ENCODE assay signal across 10 mouse cellular contexts in genomic region chr10:24493392-24493791, GRCm38 (mm10).
DNase-seq lines count a peak whose midpoint lies in the region; ATAC-seq and TF ChIP-seq lines count a peak whose summit lies in the region.
"Had no signal": no experiment of that assay in that cellular context is flagged by ENCODE, and none has a peak within 500 bp of the region (broad histone marks: within the 10 kb centered on the region; RNA-seq: fewer than 3 reads in every experiment).

No protein-coding gene starts in this region.

- no peaks in the 10 kb centered on the region for H3K4me1 ChIP-seq in hindbrain, postnatal 0 days (ENCODE audit: insufficient read depth, low read length)
- no peaks in the 10 kb centered on the region for H3K4me1 ChIP-seq in hindbrain, embryonic 16.5 days (ENCODE audit: control insufficient read depth, insufficient read depth, low read depth, low read length)
- H3K4me1 ChIP-seq in stomach, embryonic 14.5 days (ENCODE audit: control insufficient read depth, insufficient read depth, low read length) = 0 out of 2 replicates have a peak, but pooled peaks cover 4% of the 10 kb centered on the region
- no peaks in the 10 kb centered on the region for H3K4me1 ChIP-seq in hindbrain, embryonic 11.5 days (replicated peaks; ENCODE audit: control insufficient read depth, insufficient read depth, low read length)

- ATAC-seq in hindbrain, postnatal 0 days = no peak
- ATAC-seq in hindbrain, embryonic 16.5 days = no peak
- ATAC-seq in stomach, embryonic 14.5 days (ENCODE audit: insufficient number of reproducible peaks, insufficient read depth, low FRiP score, low read depth) = no peak
- ATAC-seq in hindbrain, embryonic 11.5 days (ENCODE audit: low FRiP score) = no peak

- DNase-seq in hindbrain, postnatal 0 days (ENCODE audit: low spot score) = peak; percentile 41
- DNase-seq in gastrocnemius, postnatal 36 days = peak; percentile 15 to 16
- DNase-seq in kidney, adult 9 months = peak; percentile 37
- DNase-seq in hindbrain, embryonic 11.5 days (ENCODE audit: low spot score) = no peak
- DNase-seq in urinary bladder, postnatal 10 days (ENCODE audit: low spot score) = no peak
- no peak for DNase-seq in cerebellum, postnatal 4 days (ENCODE audit: low spot score in 2 of 2)

- whole genome bisulfite sequencing in hindbrain, postnatal 0 days = 54% methylated on average over 4 of the region's 4 CpGs
- WGBS in hindbrain, embryonic 16.5 days = 58% methylated on average over 4 of the region's 4 CpGs
- 46% methylated on average over 4 of the region's 4 CpGs for WGBS in stomach, embryonic 14.5 days
- WGBS in hindbrain, embryonic 11.5 days = 69% methylated on average over 4 of the region's 4 CpGs

- no peak overlapping the region for H3K9ac ChIP-seq in hindbrain, postnatal 0 days (replicated peaks; ENCODE audit: low read length)
- no peak overlapping the region for H3K9ac ChIP-seq in hindbrain, embryonic 16.5 days (ENCODE audit: low read depth, low read length)
- no peak overlapping the region for H3K9ac ChIP-seq in stomach, embryonic 14.5 days (replicated peaks; ENCODE audit: low read depth, low read length)
- no peak overlapping the region for H3K9ac ChIP-seq in hindbrain, embryonic 11.5 days (ENCODE audit: low read depth, low read length)
- H3K9ac ChIP-seq: limb, embryonic 13.5 days had no signal

- H3K27me3 ChIP-seq in hindbrain, postnatal 0 days (ENCODE audit: insufficient read depth, low read length) = no peaks in the 10 kb centered on the region
- H3K27me3 ChIP-seq in hindbrain, embryonic 16.5 days (replicated peaks; ENCODE audit: control insufficient read depth, insufficient read depth, low read length) = no peaks in the 10 kb centered on the region
- no peaks in the 10 kb centered on the region for H3K27me3 ChIP-seq in stomach, embryonic 14.5 days (ENCODE audit: control insufficient read depth, insufficient read depth, low read length)
- H3K27me3 ChIP-seq in hindbrain, embryonic 11.5 days (ENCODE audit: control insufficient read depth, insufficient read depth, low read length) = no peaks in the 10 kb centered on the region
- H3K27me3 ChIP-seq: CH12.LX; limb, embryonic 13.5 days had no signal

- no peak overlapping the region for H3K4me2 ChIP-seq in hindbrain, postnatal 0 days (ENCODE audit: low read depth, low read length)
- no peak overlapping the region for H3K4me2 ChIP-seq in hindbrain, embryonic 16.5 days (ENCODE audit: low read length)
- no peak overlapping the region for H3K4me2 ChIP-seq in stomach, embryonic 14.5 days (replicated peaks; ENCODE audit: low read depth, low read length)
- no peak overlapping the region for H3K4me2 ChIP-seq in hindbrain, embryonic 11.5 days (replicated peaks; ENCODE audit: low read depth, low read length)
- H3K4me2 ChIP-seq: limb, embryonic 13.5 days had no signal

- no peaks in the 10 kb centered on the region for H3K36me3 ChIP-seq in hindbrain, postnatal 0 days (ENCODE audit: insufficient read depth, low read length)
- H3K36me3 ChIP-seq in hindbrain, embryonic 16.5 days (ENCODE audit: control insufficient read depth, insufficient read depth, low read length) = no peaks in the 10 kb centered on the region
- H3K36me3 ChIP-seq in stomach, embryonic 14.5 days (ENCODE audit: control insufficient read depth, insufficient read depth, low read length) = no peaks in the 10 kb centered on the region
- no peaks in the 10 kb centered on the region for H3K36me3 ChIP-seq in hindbrain, embryonic 11.5 days (ENCODE audit: control insufficient read depth, insufficient read depth, low read length)
- H3K36me3 ChIP-seq: limb, embryonic 13.5 days had no signal

- intact Hi-C loops in gastrocnemius, postnatal 36 days (cut with DNase I) = no loop called here

- H3K27ac ChIP-seq in hindbrain, postnatal 0 days = no peak overlapping the region
- H3K27ac ChIP-seq in hindbrain, embryonic 16.5 days (ENCODE audit: low read depth, low read length) = no peak overlapping the region
- peak overlapping the region; percentile 30; the same call in 1 of the 2 replicates for H3K27ac ChIP-seq in stomach, embryonic 14.5 days (ENCODE audit: low read length)
- no peak overlapping the region for H3K27ac ChIP-seq in hindbrain, embryonic 11.5 days (ENCODE audit: low read depth, low read length)
- H3K27ac ChIP-seq: limb, embryonic 13.5 days had no signal

- TF ChIP-seq CTCF in hindbrain, postnatal 0 days (IDR thresholded peaks at IDR 0.05; ENCODE audit: low read depth) = no peak

- H3K9me3 ChIP-seq in hindbrain, postnatal 0 days (ENCODE audit: low read length) = no peaks in the 10 kb centered on the region
- no peaks in the 10 kb centered on the region for H3K9me3 ChIP-seq in hindbrain, embryonic 16.5 days (ENCODE audit: control insufficient read depth, low read length)
- no peaks in the 10 kb centered on the region for H3K9me3 ChIP-seq in stomach, embryonic 14.5 days (ENCODE audit: control insufficient read depth, low read depth, low read length)
- H3K9me3 ChIP-seq in hindbrain, embryonic 11.5 days (ENCODE audit: control insufficient read depth, low read length) = no peaks in the 10 kb centered on the region
- H3K9me3 ChIP-seq: limb, embryonic 13.5 days had no signal

- H3K4me3 ChIP-seq in hindbrain, postnatal 0 days (ENCODE audit: low read length) = no peak overlapping the region
- H3K4me3 ChIP-seq in hindbrain, embryonic 16.5 days (ENCODE audit: low read length) = no peak overlapping the region
- H3K4me3 ChIP-seq in stomach, embryonic 14.5 days (ENCODE audit: low read depth, low read length) = no peak overlapping the region
- H3K4me3 ChIP-seq in hindbrain, embryonic 11.5 days (ENCODE audit: low read depth, low read length) = no peak overlapping the region
- H3K4me3 ChIP-seq: limb, embryonic 13.5 days had no signal

Comparison
In these comparisons a context has a peak if more than half of its experiments do, and no peak if none do; other contexts are left out.
1. DNase-seq: peak in hindbrain, postnatal 0 days (single experiment), gastrocnemius, postnatal 36 days (2 of 2) and kidney, adult 9 months (single experiment); none in hindbrain, embryonic 11.5 days (single experiment), urinary bladder, postnatal 10 days (single experiment) and cerebellum, postnatal 4 days (0 of 2).